Mouse (Mus musculus) embryo, embryonic 11.5 days (tissue): ENCODE measurements around the gene Anxa4.

Experiments used
- DNase-seq: peaks from one replicate; pipeline ENCODE4 v3.0.0-alpha.2; 2012; ENCODE audit warnings: low read depth, low spot score

Gene Anxa4

GRCm38 (mm10) chr6:86793021-86793815, at the start of gene Anxa4:
Gene Anxa4, minus strand, starts transcription at chr6:86793584.
- no peak for DNase-seq

GRCm38 (mm10) chr6:86841949-86842348, 48.6 kb upstream of the Anxa4 start:
- no peak for DNase-seq

GRCm38 (mm10) chr6:86839089-86839488, 45.7 kb upstream of the Anxa4 start:
- no peak for DNase-seq

GRCm38 (mm10) chr6:86832802-86833502, 39.6 kb upstream of the Anxa4 start:
- DNase-seq: no peak

- no peak for DNase-seq
These were observed 37.5 kb upstream of the Anxa4 start for GRCm38 (mm10) chr6:86830738-86831500.

GRCm38 (mm10) chr6:86829768-86830167, 36.4 kb upstream of the Anxa4 start:
- DNase-seq: no peak

GRCm38 (mm10) chr6:86827432-86827831, 34.0 kb upstream of the Anxa4 start:
- DNase-seq: no peak

GRCm38 (mm10) chr6:86824401-86824800, 31.0 kb upstream of the Anxa4 start:
- DNase-seq: no peak

GRCm38 (mm10) chr6:86823824-86824223, 30.4 kb upstream of the Anxa4 start:
- no peak for DNase-seq

- DNase-seq: no peak
These were observed 29.7 kb upstream of the Anxa4 start for GRCm38 (mm10) chr6:86823051-86823431.

- no peak for DNase-seq
These were observed 29.1 kb upstream of the Anxa4 start for GRCm38 (mm10) chr6:86822285-86823050.

GRCm38 (mm10) chr6:86820690-86821089, 27.3 kb upstream of the Anxa4 start:
- DNase-seq: no peak

GRCm38 (mm10) chr6:86819926-86820325, 26.5 kb upstream of the Anxa4 start:
- DNase-seq: no peak

- no peak for DNase-seq
These were observed 25.5 kb upstream of the Anxa4 start for GRCm38 (mm10) chr6:86818914-86819313.

- DNase-seq: no peak
These were observed 23.2 kb upstream of the Anxa4 start for GRCm38 (mm10) chr6:86816586-86816985.

- no peak for DNase-seq
These were observed 22.1 kb upstream of the Anxa4 start for GRCm38 (mm10) chr6:86815436-86815835.

GRCm38 (mm10) chr6:86814926-86815325, 21.5 kb upstream of the Anxa4 start:
- no peak for DNase-seq

GRCm38 (mm10) chr6:86813341-86813740, 20.0 kb upstream of the Anxa4 start:
- DNase-seq: no peak

- DNase-seq: no peak
These were observed 19.5 kb upstream of the Anxa4 start for GRCm38 (mm10) chr6:86812919-86813318.

GRCm38 (mm10) chr6:86806455-86807086, 13.2 kb upstream of the Anxa4 start:
- no peak for DNase-seq

GRCm38 (mm10) chr6:86804646-86805045, 11.3 kb upstream of the Anxa4 start:
- no peak for DNase-seq
